Mouse (Mus musculus) heart, embryonic 16.5 days (tissue): ENCODE data around the gene Sigmar1. TPM values are rescaled to one million over a fixed set of nuclear protein-coding genes. Genes with fewer than 3 reads are reported as not detected.
"Not testable (repeated sequence)": the region's sequence is repeated elsewhere in the genome, so short reads cannot be mapped to it uniquely, and the experiment has no call there.

Experiments
- ATAC-seq: fragments of 200-750 bp; cut with Nextera tagmentation; replicated peaks from 2 replicates; pipeline ENCODE4 v1.8.0; 2017; ENCODE audit warnings: moderate number of reproducible peaks; ENCODE audit not compliant: insufficient read depth, low FRiP score; ENCODE audit errors: extremely low read depth
- H3K27ac ChIP-seq: fragments of 300-500 bp; sonication (generic); 2 replicates; pipeline ENCODE4 v1.5.1; 2014; ENCODE audit warnings: mild to moderate bottlenecking, low read length, control low read depth, moderate library complexity
- H3K27me3 ChIP-seq: fragments of 300-500 bp; sonication (generic); 2 replicates; pipeline ENCODE4 v1.6.1; 2014; ENCODE audit warnings: low read length, mixed read lengths; ENCODE audit not compliant: control insufficient read depth, insufficient read depth
- H3K36me3 ChIP-seq: fragments of 300-500 bp; sonication (generic); 2 replicates; pipeline ENCODE4 v1.6.1; 2014; ENCODE audit not compliant: control insufficient read depth, insufficient read depth
- H3K4me1 ChIP-seq: fragments of 300-500 bp; sonication (generic); 2 replicates; pipeline ENCODE4 v1.6.1; 2014; ENCODE audit warnings: low read length, mixed read lengths; ENCODE audit not compliant: control insufficient read depth, insufficient read depth
- H3K4me2 ChIP-seq: fragments of 300-500 bp; sonication (generic); 2 replicates; pipeline ENCODE4 v1.6.1; 2014; ENCODE audit warnings: low read depth, mild to moderate bottlenecking, control low read depth, low read length
- H3K4me3 ChIP-seq: fragments of 300-500 bp; sonication (generic); 2 replicates; pipeline ENCODE4 v1.5.1; 2014; ENCODE audit warnings: mild to moderate bottlenecking, control low read depth, low read length
- H3K9ac ChIP-seq: fragments of 300-500 bp; sonication (generic); 2 replicates; pipeline ENCODE4 v1.6.1; 2014; ENCODE audit warnings: low read length, control low read depth
- H3K9me3 ChIP-seq: fragments of 300-500 bp; sonication (generic); replicated peaks from 2 replicates; pipeline ENCODE4 v1.6.1; 2016; ENCODE audit warnings: low read length; ENCODE audit not compliant: control insufficient read depth
- WGBS: fragments of 180-500 bp; shearing (Covaris S2); extraction: QIAGEN DNeasy Blood & Tissue Kit; methylation state at CpG from one replicate; pipeline ENCODE4 v1.1.7; 2014; 5-methylcytosine and 5-hydroxymethylcytosine counted together
- polyA plus RNA-seq: library from polyadenylated mRNA; unstranded; fragments of >200 nt; fragmentation: Nextera tagmentation; extraction: Ambion mirVana; gene quantifications from 2 replicates; pipeline ENCODE4 v1.2.1, GENCODE M21; 2015

Gene Sigmar1
- polyA plus RNA-seq, 1 experiment from 2014 or later: 61.7 TPM

DNA sequence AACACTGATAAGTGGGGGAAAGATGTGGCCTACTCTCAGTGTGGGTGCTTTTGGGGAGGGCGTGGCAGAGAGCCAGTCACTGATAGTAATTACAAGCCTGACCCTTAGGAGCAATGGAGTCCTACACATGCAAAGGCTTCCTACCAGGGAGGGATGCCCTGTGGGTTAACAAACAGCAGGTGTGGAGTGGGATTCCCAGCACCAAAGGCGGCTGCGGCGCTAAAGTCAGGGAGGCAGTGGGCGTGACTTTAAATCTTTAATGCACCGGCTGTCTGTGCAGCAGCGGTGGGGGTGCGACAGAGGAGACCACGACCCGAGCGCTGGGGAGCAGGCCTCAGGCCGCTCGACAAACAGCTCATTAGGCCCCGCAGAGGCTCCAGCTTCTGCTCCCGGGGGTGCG lies 17.0 kb upstream of the Sigmar1 start:
- not testable (repeated sequence) for H3K36me3 ChIP-seq, H3K9ac ChIP-seq, H3K4me1 ChIP-seq, H3K27ac ChIP-seq, H3K27me3 ChIP-seq, ATAC-seq, H3K9me3 ChIP-seq
- 13% methylated on average over 6 of the region's 16 CpGs for WGBS
- Histone ChIP-seq H3K4me3 (peak overlapping the region; percentile 40), H3K4me2 (peak overlapping the region; percentile 50)

DNA sequence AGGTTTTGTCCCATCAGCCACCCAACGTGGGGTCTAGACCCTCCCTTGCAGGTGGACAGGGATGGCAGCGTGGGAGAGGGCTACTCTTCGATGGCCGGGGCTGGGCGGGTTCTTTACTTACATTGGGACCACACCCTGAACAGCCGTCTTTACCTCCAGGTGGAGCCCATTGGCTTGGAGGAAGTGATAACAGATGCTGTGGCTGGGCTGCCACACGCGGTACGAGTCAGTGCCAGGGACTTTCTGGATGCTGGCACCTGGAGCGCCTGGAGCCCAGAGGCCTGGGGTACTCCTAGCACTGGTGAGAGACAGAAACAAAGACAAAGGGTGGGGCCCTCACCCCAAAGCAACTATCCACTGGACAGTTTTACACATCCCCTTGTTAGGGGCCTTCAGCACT lies 11.3 kb upstream of the Sigmar1 start:
- H3K9me3 ChIP-seq, H3K4me3 ChIP-seq, H3K4me2 ChIP-seq, H3K27ac ChIP-seq, H3K36me3 ChIP-seq, H3K4me1 ChIP-seq, H3K27me3 ChIP-seq, ATAC-seq, H3K9ac ChIP-seq: not testable (repeated sequence)
- WGBS: 79% methylated on average over 10 of the region's 10 CpGs

DNA sequence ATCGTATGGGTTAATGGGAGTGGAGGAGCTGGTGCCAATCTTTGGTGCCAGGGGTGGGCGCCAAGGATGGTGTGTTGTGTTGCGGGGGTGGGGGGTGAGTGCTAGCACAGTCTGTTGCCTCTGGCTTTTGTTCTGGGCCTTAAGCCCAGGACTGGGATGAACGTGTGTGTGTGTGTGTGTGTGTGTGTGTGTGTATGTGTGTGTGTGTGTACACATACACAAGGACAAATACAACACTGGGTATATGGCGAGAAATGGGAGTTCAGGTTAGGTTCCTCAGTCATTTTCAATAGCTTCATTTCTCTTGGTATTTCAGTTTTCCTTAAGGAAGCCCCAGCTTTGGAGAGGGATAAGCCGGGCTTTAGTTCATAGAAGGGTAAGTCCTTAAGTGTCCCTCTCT lies 7.2 kb upstream of the Sigmar1 start:
- H3K9ac ChIP-seq, H3K4me3 ChIP-seq, H3K27ac ChIP-seq, ATAC-seq, H3K27me3 ChIP-seq, H3K9me3 ChIP-seq, H3K4me2 ChIP-seq, H3K36me3 ChIP-seq: not testable (repeated sequence)
- WGBS: 74% methylated on average over 4 of the region's 6 CpGs
- H3K4me1 ChIP-seq: peaks cover 37% of the 10 kb centered on the region

DNA sequence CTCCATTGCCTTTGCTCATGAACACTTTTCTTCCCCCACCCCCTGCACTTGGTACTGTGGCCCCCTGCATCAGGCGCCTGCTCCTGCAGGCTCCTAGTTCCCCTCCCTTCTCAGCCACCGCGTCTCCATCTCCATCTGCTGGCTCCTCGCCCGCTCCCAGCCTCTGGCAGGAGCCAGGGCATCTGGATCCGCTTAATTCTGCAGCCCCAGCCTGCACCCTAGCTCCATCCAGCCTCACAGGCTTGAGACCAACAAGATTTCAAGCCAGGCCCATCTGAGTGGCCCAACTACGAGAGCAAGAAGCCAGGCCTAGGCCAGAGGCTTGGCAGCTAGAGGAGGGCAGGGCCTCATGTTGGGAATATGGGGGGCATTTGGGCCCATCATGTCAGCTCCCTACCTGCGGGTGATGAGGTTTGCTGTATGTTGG lies 6.7 kb upstream of the Sigmar1 start:
- Histone ChIP-seq H3K4me1 (peaks cover 37% of the 10 kb centered on the region), H3K4me2 (peak overlapping the region; percentile 69), H3K4me3 (peak overlapping the region; percentile 53), H3K9ac (peak overlapping the region; percentile 69), H3K27ac (peak overlapping the region; percentile 99)
- H3K9me3 ChIP-seq, H3K27me3 ChIP-seq, H3K36me3 ChIP-seq, ATAC-seq: not testable (repeated sequence)
- 37% methylated on average over 8 of the region's 8 CpGs for WGBS

DNA sequence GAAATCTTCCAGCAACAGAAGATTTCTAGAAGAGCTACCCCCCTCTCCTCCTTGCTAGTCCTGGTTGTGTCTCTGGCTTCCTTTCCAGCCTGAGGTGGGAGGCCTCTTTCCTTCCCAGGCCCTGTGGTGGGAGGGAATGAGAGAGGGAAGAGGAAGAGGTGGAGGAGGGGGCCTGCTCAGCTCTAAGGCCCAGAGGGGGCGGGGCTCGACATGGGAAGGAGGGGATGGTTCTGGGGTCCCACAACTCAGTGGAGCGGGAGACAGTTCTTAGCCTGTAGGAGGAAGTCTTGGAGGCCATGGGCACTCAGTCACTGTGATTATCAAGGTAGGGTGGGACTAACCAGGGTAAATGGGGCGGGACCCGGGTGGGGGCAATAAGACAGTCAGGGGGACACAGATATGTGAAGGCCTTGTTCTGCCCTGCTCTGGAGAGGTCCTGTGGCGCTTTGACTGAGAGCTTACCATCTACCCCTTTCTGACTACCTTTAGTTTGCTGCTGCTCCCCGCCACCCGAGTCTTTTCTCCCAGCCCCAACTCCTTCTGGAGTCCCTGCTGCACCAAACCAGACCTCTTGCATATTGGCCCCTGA lies 6.2 kb upstream of the Sigmar1 start:
- ATAC-seq: no peak; the same call in 1 of the 2 replicates
- Histone ChIP-seq H3K4me3 (peak overlapping the region; percentile 53), H3K9me3 (no peaks in the 10 kb centered on the region), H3K4me2 (peak overlapping the region; percentile 69), H3K27me3 (no peaks in the 10 kb centered on the region), H3K4me1 (peaks cover 37% of the 10 kb centered on the region), H3K27ac (peak overlapping the region; percentile 99), H3K9ac (peak overlapping the region; percentile 69), H3K36me3 (peaks cover 8% of the 10 kb centered on the region)
- 35% methylated on average over 8 of the region's 8 CpGs for WGBS

DNA sequence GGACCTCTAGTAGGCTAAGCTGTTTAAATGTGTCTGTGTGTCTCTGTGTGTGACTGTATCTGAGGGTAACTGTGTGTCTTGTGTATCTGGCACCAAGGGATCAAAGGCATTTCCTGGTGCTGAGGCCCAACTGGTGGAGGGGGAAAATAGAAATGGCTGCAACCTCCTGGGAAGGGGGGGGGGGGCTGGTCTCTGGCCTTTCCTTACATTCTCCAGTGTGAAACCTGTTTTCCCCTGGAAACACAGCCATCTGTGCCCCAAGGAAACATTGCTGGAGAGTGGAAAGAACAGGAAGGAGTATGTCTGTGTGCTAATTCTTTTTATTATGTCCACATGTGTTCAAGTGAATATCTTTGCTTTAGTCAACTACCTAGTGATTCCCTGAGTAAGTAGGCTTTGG lies 5.7 kb upstream of the Sigmar1 start:
- H3K27me3 ChIP-seq: no peaks in the 10 kb centered on the region
- no peak for ATAC-seq
- H3K4me2 ChIP-seq: peak overlapping the region; percentile 69
- H3K27ac ChIP-seq: peak overlapping the region; percentile 99
- peak overlapping the region; percentile 53 for H3K4me3 ChIP-seq
- peaks cover 11% of the 10 kb centered on the region for H3K36me3 ChIP-seq
- peak overlapping the region; percentile 69 for H3K9ac ChIP-seq
- peaks cover 37% of the 10 kb centered on the region for H3K4me1 ChIP-seq
- no peaks in the 10 kb centered on the region for H3K9me3 ChIP-seq

DNA sequence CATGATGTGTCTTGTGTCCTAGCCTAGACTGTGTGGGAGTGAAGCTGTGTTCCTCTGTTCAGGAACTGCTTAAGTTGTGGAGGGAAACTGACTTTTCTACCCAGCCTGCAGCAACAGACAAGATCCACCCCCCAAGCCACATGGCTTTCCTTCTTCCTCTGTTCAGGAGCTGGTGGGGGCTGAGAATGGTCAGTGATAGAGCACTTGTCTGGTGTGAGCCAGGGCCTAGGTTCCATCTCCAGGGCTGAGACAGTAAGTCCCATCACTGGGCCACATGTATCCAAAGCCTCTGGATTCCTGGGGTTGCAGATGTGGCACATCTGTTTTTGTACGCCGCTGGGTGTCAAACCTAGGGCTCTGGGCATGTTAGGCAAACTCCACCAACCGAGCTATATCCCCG lies 5.0 kb upstream of the Sigmar1 start:
- Histone ChIP-seq H3K27me3 (no peaks in the 10 kb centered on the region), H3K9ac (peak overlapping the region; percentile 69), H3K4me3 (peak overlapping the region; percentile 53), H3K27ac (peak overlapping the region; percentile 99), H3K4me2 (peak overlapping the region; percentile 69), H3K9me3 (no peaks in the 10 kb centered on the region), H3K36me3 (peaks cover 11% of the 10 kb centered on the region), H3K4me1 (peaks cover 43% of the 10 kb centered on the region)
- 56% methylated on average over 4 of the region's 4 CpGs for WGBS
- ATAC-seq: peak; percentile 8; the same call in 1 of the 2 replicates

DNA sequence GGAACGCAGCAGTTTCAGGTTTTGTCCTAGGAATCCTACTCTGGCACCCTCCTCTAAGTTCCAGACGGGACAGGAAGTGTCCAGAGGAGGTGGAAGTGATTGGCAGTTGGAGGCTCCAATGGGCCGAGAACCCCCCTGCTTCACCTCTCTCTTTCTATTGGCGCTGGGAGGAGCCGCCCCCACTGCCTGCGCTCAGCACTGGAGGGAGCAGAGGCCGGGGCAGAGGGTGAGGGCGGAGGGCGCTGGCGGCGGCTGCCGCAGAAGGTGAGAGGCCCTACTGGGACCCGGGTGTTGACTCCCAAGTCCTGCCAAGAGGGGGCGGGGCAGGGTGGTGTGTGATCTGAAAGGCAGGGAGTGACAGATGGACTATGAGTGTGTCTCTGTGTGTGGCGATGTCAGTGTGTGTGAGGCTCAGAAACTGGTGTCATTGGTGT lies 4.3 kb upstream of the Sigmar1 start:
- under 1% methylated on average over 15 of the region's 15 CpGs for WGBS
- Histone ChIP-seq H3K4me1 (peaks cover 43% of the 10 kb centered on the region), H3K36me3 (peaks cover 11% of the 10 kb centered on the region), H3K4me3 (peak overlapping the region; percentile 53), H3K9me3 (no peaks in the 10 kb centered on the region), H3K4me2 (peak overlapping the region; percentile 69), H3K27me3 (no peaks in the 10 kb centered on the region), H3K9ac (peak overlapping the region; percentile 69), H3K27ac (peak overlapping the region; percentile 99)
- ATAC-seq: peak; percentile 90

DNA sequence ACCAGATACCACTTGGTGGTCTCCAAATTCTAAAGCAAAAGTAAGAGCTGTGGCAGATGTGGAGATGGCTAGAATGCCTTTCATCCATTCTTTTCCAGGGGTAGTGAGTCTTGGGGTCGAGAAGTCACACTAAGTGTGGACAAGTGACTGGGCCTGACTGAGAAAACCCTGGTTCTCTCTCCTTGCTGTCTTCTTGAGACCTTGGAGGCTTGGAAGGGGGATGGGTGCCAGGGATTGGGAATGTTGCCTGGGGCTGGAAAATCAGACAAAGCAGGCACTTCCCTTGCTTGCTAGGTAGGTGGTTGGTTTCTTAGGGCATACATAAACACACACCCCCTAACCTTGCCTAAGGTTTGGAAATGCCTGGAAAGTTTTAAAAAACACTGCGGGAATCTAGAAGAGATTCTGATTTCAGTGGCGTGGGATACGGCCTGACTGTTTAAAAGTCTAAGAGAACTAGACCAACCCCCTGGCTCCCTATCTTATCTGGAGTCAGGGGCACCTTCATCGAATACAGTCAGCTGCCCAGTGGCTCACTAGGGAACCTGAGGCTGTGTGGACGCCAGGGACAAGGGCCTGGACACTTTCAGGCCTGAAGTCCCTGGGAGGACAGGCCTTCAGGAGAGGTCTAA lies 3.8 kb upstream of the Sigmar1 start:
- peak overlapping the region; percentile 53 for H3K4me3 ChIP-seq
- no peaks in the 10 kb centered on the region for H3K27me3 ChIP-seq
- 17% methylated on average over 6 of the region's 6 CpGs for whole genome bisulfite sequencing
- H3K4me2 ChIP-seq: peak overlapping the region; percentile 69
- H3K9ac ChIP-seq: peak overlapping the region; percentile 69
- peaks cover 11% of the 10 kb centered on the region for H3K36me3 ChIP-seq
- H3K9me3 ChIP-seq: no peaks in the 10 kb centered on the region
- peak overlapping the region; percentile 99 for H3K27ac ChIP-seq
- peak; percentile 2; the same call in 1 of the 2 replicates for ATAC-seq
- peaks cover 44% of the 10 kb centered on the region for H3K4me1 ChIP-seq
